Mouse (Mus musculus) heart, adult 9 months (tissue): ENCODE results near the gene Fam186a.
"Not testable (repeated sequence)": the region's sequence is repeated elsewhere in the genome, so short reads cannot be mapped to it uniquely, and the experiment has no call there.

ENCODE experiments used
- DNase-seq, 2 experiments: peaks; one replicate each; pipeline ENCODE4 v3.0.0; 2022; ENCODE audit warnings: low spot score in 2 of 2

Gene Fam186a

GRCm38 (mm10) chr15:99934501-99934900 is 32.4 kb downstream of the Fam186a start:
- DNase-seq: no peak

GRCm38 (mm10) chr15:99931231-99931630 is 35.6 kb downstream of the Fam186a start:
- no peak for DNase-seq

- no peak for DNase-seq
Measured at GRCm38 (mm10) chr15:99919601-99920158, 47.2 kb downstream of the Fam186a start.

GRCm38 (mm10) chr15:99917264-99917663 is 49.6 kb downstream of the Fam186a start:
- no peak for DNase-seq

- DNase-seq: no peak
Measured at GRCm38 (mm10) chr15:99914613-99915012, 52.2 kb downstream of the Fam186a start.

- DNase-seq: no peak
Measured at GRCm38 (mm10) chr15:99911785-99912184, 55.1 kb downstream of the Fam186a start.

- DNase-seq: not testable (repeated sequence)
Measured at GRCm38 (mm10) chr15:99909339-99909996, 57.4 kb downstream of the Fam186a start.

- DNase-seq: no peak
Measured at GRCm38 (mm10) chr15:99907514-99907913, 59.3 kb downstream of the Fam186a start.

GRCm38 (mm10) chr15:99907041-99907440 is 59.8 kb downstream of the Fam186a start:
- no peak for DNase-seq

GRCm38 (mm10) chr15:99904841-99905240 is 62.0 kb downstream of the Fam186a start:
- peak in 1 of 2 experiments; percentile 6 for DNase-seq

- DNase-seq: peak; percentile 75 to 86
Measured at GRCm38 (mm10) chr15:99904333-99904732, 62.5 kb downstream of the Fam186a start.

GRCm38 (mm10) chr15:99903227-99903626 is 63.6 kb downstream of the Fam186a start:
- DNase-seq: no peak

- no peak for DNase-seq
Measured at GRCm38 (mm10) chr15:99902786-99903185, 64.1 kb downstream of the Fam186a start.

- DNase-seq: no peak
Measured at GRCm38 (mm10) chr15:99896621-99897020, 70.2 kb downstream of the Fam186a start.

GRCm38 (mm10) chr15:99891355-99891754 is 75.5 kb downstream of the Fam186a start:
- no peak for DNase-seq

- no peak for DNase-seq
Measured at GRCm38 (mm10) chr15:99890412-99891236, 76.2 kb downstream of the Fam186a start.

- DNase-seq: peak; percentile 34 to 35
Measured at GRCm38 (mm10) chr15:99889275-99889874, 77.5 kb downstream of the Fam186a start.

- DNase-seq: not testable (repeated sequence)
Measured at GRCm38 (mm10) chr15:99887130-99887529, 79.7 kb downstream of the Fam186a start.

GRCm38 (mm10) chr15:99884038-99884437 is 82.8 kb downstream of the Fam186a start:
- DNase-seq: no peak

GRCm38 (mm10) chr15:99878541-99878940 is 88.3 kb downstream of the Fam186a start:
- DNase-seq: no peak

- DNase-seq: peak; percentile 88 to 90
Measured at GRCm38 (mm10) chr15:99875334-99875869, 91.5 kb downstream of the Fam186a start, which contains the start of gene Lima1. TSS of gene Lima1 (minus strand) at chr15:99875456.
